Mouse (Mus musculus): Measurements from ENCODE around the gene Nup62.

Nup62 gene

GRCm38 (mm10) chr7:44819391-44819790, 3.5 kb downstream of the Nup62 start:
- DNase-seq, result no peak

- peak in 1 of 2 experiments; percentile 1 for DNase-seq
These were observed 4.0 kb downstream of the Nup62 start for GRCm38 (mm10) chr7:44819863-44820262.

- DNase-seq, result peak in 1 of 2 experiments; percentile 0
These were observed 4.6 kb downstream of the Nup62 start for GRCm38 (mm10) chr7:44820525-44820924.

GRCm38 (mm10) chr7:44821666-44822448, 6.0 kb downstream of the Nup62 start:
- DNase-seq, result peak in 1 of 2 experiments; percentile 1

GRCm38 (mm10) chr7:44823409-44823808, 7.5 kb downstream of the Nup62 start:
- no peak for DNase-seq

GRCm38 (mm10) chr7:44824872-44825271, 9.0 kb downstream of the Nup62 start:
- DNase-seq, result peak; percentile 89 to 94

- no peak for DNase-seq
These were observed 10.9 kb downstream of the Nup62 start for GRCm38 (mm10) chr7:44826771-44827170.

- DNase-seq, result no peak
These were observed 12.8 kb downstream of the Nup62 start for GRCm38 (mm10) chr7:44828706-44829105.

- DNase-seq, result no peak
These were observed 16.9 kb downstream of the Nup62 start for GRCm38 (mm10) chr7:44832763-44833162.

GRCm38 (mm10) chr7:44835373-44836015, 19.6 kb downstream of the Nup62 start:
- no peak for DNase-seq

- no peak for DNase-seq
These were observed 20.1 kb downstream of the Nup62 start for GRCm38 (mm10) chr7:44836016-44836404.

GRCm38 (mm10) chr7:44836423-44837053, 20.6 kb downstream of the Nup62 start:
- DNase-seq, result no peak

GRCm38 (mm10) chr7:44838073-44838472, 22.2 kb downstream of the Nup62 start:
- DNase-seq, result no peak

GRCm38 (mm10) chr7:44839171-44839490, 23.2 kb downstream of the Nup62 start:
- no peak for DNase-seq

- DNase-seq, result peak in 1 of 2 experiments; percentile 52
These were observed 23.8 kb downstream of the Nup62 start for GRCm38 (mm10) chr7:44839491-44840191.

GRCm38 (mm10) chr7:44840426-44840825, 24.5 kb downstream of the Nup62 start:
- DNase-seq, result no peak

GRCm38 (mm10) chr7:44841825-44842463, 26.1 kb downstream of the Nup62 start:
- no peak for DNase-seq

- DNase-seq, result peak in 1 of 2 experiments; percentile 3
These were observed 29.1 kb downstream of the Nup62 start for GRCm38 (mm10) chr7:44845006-44845405.

GRCm38 (mm10) chr7:44846804-44847203, 30.9 kb downstream of the Nup62 start:
- peak in 1 of 2 experiments; percentile 44 for DNase-seq

- DNase-seq, result peak in 1 of 2 experiments; percentile 40
These were observed 31.9 kb downstream of the Nup62 start for GRCm38 (mm10) chr7:44847772-44848171.

- DNase-seq, result peak; percentile 99 to 100
These were observed 32.9 kb downstream of the Nup62 start, which contains the start of the genes Akt1s1 and Tbc1d17 for GRCm38 (mm10) chr7:44848561-44849415. Akt1s1 (plus strand) TSS chr7:44848991. Tbc1d17 (minus strand) TSS chr7:44849079.

Data from cerebellum, postnatal 14 days (tissue).